Mouse (Mus musculus) myocyte (in vitro differentiated cells): Measurements from ENCODE around the gene Slc47a1.

Experiments
- E2F4 ChIP-seq: IDR thresholded peaks from one replicate; pipeline ENCODE4 v1.6.1; 2011; ENCODE audit warnings: mild to moderate bottlenecking, control low read depth, moderate library complexity; ENCODE audit not compliant: insufficient read depth
- MAX ChIP-seq: IDR thresholded peaks from one replicate; pipeline ENCODE4 v1.6.1; 2011; ENCODE audit warnings: low read depth, mild to moderate bottlenecking, control low read depth
- MYOD1 ChIP-seq, 3 experiments: IDR thresholded peaks; one replicate each; pipeline ENCODE4 v1.6.1; 2011; ENCODE audit warnings: control low read depth in 2 of 3, low read depth in 2 of 3, mild to moderate bottlenecking in 2 of 3, moderate library complexity in 1 of 3; ENCODE audit not compliant: insufficient read length in 2 of 3, control insufficient read depth in 1 of 3
- POLR2AphosphoS2 ChIP-seq: IDR thresholded peaks from one replicate; pipeline ENCODE4 v1.6.1; 2011; ENCODE audit warnings: low read depth, control low read depth; ENCODE audit not compliant: insufficient read length
- USF1 ChIP-seq: IDR thresholded peaks from one replicate; pipeline ENCODE4 v1.6.1; 2011; ENCODE audit warnings: low read depth, mild to moderate bottlenecking, control low read depth, moderate library complexity

DNA sequence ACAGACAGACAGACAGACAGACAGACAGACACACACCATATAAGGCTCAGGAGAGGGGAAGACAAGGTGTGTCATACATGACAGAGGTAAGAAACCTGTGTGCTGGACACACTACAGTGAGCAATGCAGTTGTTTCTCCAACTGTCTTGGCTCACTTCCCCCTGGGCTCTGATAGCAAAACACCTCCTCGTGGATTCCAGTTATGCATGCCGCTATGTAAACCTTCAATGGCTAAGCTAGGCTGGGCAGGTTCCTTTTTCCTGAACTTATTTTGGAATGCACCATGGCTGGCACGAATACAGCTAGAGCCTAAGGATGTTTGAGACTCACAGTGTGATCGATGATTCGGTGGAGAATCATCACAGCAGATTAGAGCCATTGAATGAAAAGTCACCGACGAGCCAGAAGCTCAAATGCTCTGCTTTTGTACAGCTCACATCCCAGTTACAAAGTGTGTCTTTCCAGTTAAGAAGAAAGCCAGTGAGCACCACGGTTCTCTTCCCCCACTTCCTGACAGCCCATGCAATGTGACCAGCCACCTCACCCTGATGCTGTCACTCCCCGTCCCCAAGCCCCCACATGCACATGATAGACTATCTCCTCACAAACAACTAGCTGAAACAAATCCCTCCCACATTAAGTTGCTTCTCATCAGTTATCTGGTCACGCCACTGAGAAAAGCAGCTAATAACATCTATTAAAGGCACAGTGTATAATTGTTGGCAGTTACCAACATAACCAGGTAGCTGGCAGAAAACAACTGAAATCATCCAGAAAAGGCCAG, 57.0 kb downstream of the Slc47a1 start:
- TF ChIP-seq POLR2AphosphoS2 (no peak), MYOD1 (IDR thresholded peaks at IDR 0.05; ENCODE audit: control insufficient read depth in 1 of 3, insufficient read length in 2 of 3, low read depth in 2 of 3) (no peak), E2F4 (no peak), USF1 (no peak), MAX (no peak)
